Mouse (Mus musculus) intestine, postnatal 0 days (tissue): ENCODE measurements at regions not wholly inside any gene's neighbourhood (a gene's known extent, or its start where the extent isn't known, plus 50 kb on each side); places are given as distances from the start of the nearest gene placed in this dataset.

Experiments used
- ATAC-seq: fragments of 200-750 bp; cut with Nextera tagmentation; 2 replicates; pipeline ENCODE4 v1.8.0; 2017; ENCODE audit warnings: mild to moderate bottlenecking, moderate TSS enrichment, moderate library complexity
- H3K27ac ChIP-seq: fragments of 300-500 bp; sonication (generic); 2 replicates; pipeline ENCODE4 v1.5.1; 2014; ENCODE audit warnings: mild to moderate bottlenecking, low read depth, low read length, moderate library complexity
- H3K27me3 ChIP-seq: fragments of 300-500 bp; sonication (generic); replicated peaks from 2 replicates; pipeline ENCODE4 v1.6.1; 2014; ENCODE audit warnings: low read length, mixed read lengths; ENCODE audit not compliant: control insufficient read depth, insufficient read depth
- H3K36me3 ChIP-seq: fragments of 300-500 bp; sonication (generic); 2 replicates; pipeline ENCODE4 v1.6.1; 2014; ENCODE audit warnings: mild to moderate bottlenecking, moderate library complexity; ENCODE audit not compliant: control insufficient read depth, insufficient read depth
- H3K4me1 ChIP-seq: fragments of 300-500 bp; sonication (generic); replicated peaks from 2 replicates; pipeline ENCODE4 v1.6.1; 2014; ENCODE audit warnings: antibody characterized with exemption, low read length, mixed read lengths; ENCODE audit not compliant: control insufficient read depth, insufficient read depth
- H3K4me2 ChIP-seq: fragments of 300-500 bp; sonication (generic); replicated peaks from 2 replicates; pipeline ENCODE4 v1.6.1; 2014; ENCODE audit warnings: low read depth, mild to moderate bottlenecking, moderate library complexity
- H3K4me3 ChIP-seq: fragments of 300-500 bp; sonication (generic); 2 replicates; pipeline ENCODE4 v1.5.1; 2014; ENCODE audit warnings: low read depth, low read length
- H3K9ac ChIP-seq: fragments of 300-500 bp; sonication (generic); 2 replicates; pipeline ENCODE4 v1.6.1; 2014; ENCODE audit warnings: mild to moderate bottlenecking, low read depth, low read length
- H3K9me3 ChIP-seq: fragments of 300-500 bp; sonication (generic); 2 replicates; pipeline ENCODE4 v1.6.1; 2016; ENCODE audit warnings: mixed run types; ENCODE audit not compliant: control insufficient read depth
- CTCF ChIP-seq: sonication (generic); IDR thresholded peaks from 2 replicates; pipeline ENCODE4 v1.5.1; 2016; ENCODE audit warnings: low read depth, mild to moderate bottlenecking, control low read depth, antibody characterized with exemption, moderate library complexity
- WGBS: fragments of 180-500 bp; shearing (Covaris S2); extraction: QIAGEN DNeasy Blood & Tissue Kit; methylation state at CpG from one replicate; pipeline ENCODE4 v1.1.7; 2014; 5-methylcytosine and 5-hydroxymethylcytosine counted together

- Histone ChIP-seq H3K27ac (no peak overlapping the region), H3K27me3 (no peaks in the 10 kb centered on the region), H3K36me3 (no peaks in the 10 kb centered on the region), H3K4me2 (no peak overlapping the region), H3K4me1 (no peaks in the 10 kb centered on the region), H3K4me3 (no peak overlapping the region), H3K9ac (no peak overlapping the region), H3K9me3 (no peaks in the 10 kb centered on the region)
- TF ChIP-seq CTCF = no peak
- ATAC-seq = no peak
- WGBS = 62% methylated on average over 1 of the region's 1 CpGs
Observed at GRCm38 (mm10) chr10:112810181-112810580, 118.6 kb downstream of the Atxn7l3b start.

- peak; percentile 65 for TF ChIP-seq CTCF
- WGBS = 41% methylated on average over 6 of the region's 6 CpGs
- no peak for ATAC-seq
- no peaks in the 10 kb centered on the region for H3K36me3 ChIP-seq
- H3K9ac ChIP-seq = no peak overlapping the region
- no peak overlapping the region for H3K4me2 ChIP-seq
- H3K4me1 ChIP-seq = no peaks in the 10 kb centered on the region
- no peaks in the 10 kb centered on the region for H3K9me3 ChIP-seq
- no peak overlapping the region for H3K4me3 ChIP-seq
- H3K27ac ChIP-seq = no peak overlapping the region
- H3K27me3 ChIP-seq = no peaks in the 10 kb centered on the region
Observed at GRCm38 (mm10) chr10:112803557-112803956, 125.2 kb downstream of the Atxn7l3b start.

- no peak overlapping the region for H3K4me3 ChIP-seq
- H3K36me3 ChIP-seq = no peaks in the 10 kb centered on the region
- TF ChIP-seq CTCF = peak; percentile 84
- no peak overlapping the region for H3K27ac ChIP-seq
- ATAC-seq = no peak
- H3K9me3 ChIP-seq = no peaks in the 10 kb centered on the region
- no peak overlapping the region for H3K9ac ChIP-seq
- H3K4me2 ChIP-seq = no peak overlapping the region
- WGBS = 4% methylated on average over 5 of the region's 5 CpGs
- no peaks in the 10 kb centered on the region for H3K4me1 ChIP-seq
- H3K27me3 ChIP-seq = no peaks in the 10 kb centered on the region
Observed at GRCm38 (mm10) chr10:112801560-112801959, 127.2 kb downstream of the Atxn7l3b start.

GRCm38 (mm10) chr10:112798603-112799002, 130.2 kb downstream of the Atxn7l3b start:
- no peak overlapping the region for H3K27ac ChIP-seq
- no peaks in the 10 kb centered on the region for H3K9me3 ChIP-seq
- no peaks in the 10 kb centered on the region for H3K36me3 ChIP-seq
- H3K4me2 ChIP-seq = no peak overlapping the region
- no peak overlapping the region for H3K9ac ChIP-seq
- no peaks in the 10 kb centered on the region for H3K4me1 ChIP-seq
- H3K4me3 ChIP-seq = no peak overlapping the region
- no peak for ATAC-seq
- no peaks in the 10 kb centered on the region for H3K27me3 ChIP-seq
- whole genome bisulfite sequencing = 71% methylated on average over 7 of the region's 7 CpGs
- TF ChIP-seq CTCF = no peak

- no peak overlapping the region for H3K27ac ChIP-seq
- ATAC-seq = no peak
Observed at GRCm38 (mm10) chr10:112798090-112798489, 130.7 kb downstream of the Atxn7l3b start.

GRCm38 (mm10) chr10:112795938-112796337, 132.9 kb downstream of the Atxn7l3b start:
- Histone ChIP-seq H3K27ac (no peak overlapping the region), H3K4me1 (no peaks in the 10 kb centered on the region), H3K4me3 (no peak overlapping the region), H3K4me2 (no peak overlapping the region), H3K9me3 (no peaks in the 10 kb centered on the region), H3K27me3 (no peaks in the 10 kb centered on the region), H3K9ac (no peak overlapping the region), H3K36me3 (no peaks in the 10 kb centered on the region)
- WGBS = 4% methylated on average over 1 of the region's 1 CpGs
- no peak for TF ChIP-seq CTCF
- no peak for ATAC-seq

More at GRCm38 (mm10) chr10:112798090-112798489, 130.7 kb downstream of the Atxn7l3b start:
- no peaks in the 10 kb centered on the region for H3K9me3 ChIP-seq
- H3K9ac ChIP-seq = no peak overlapping the region
- no peaks in the 10 kb centered on the region for H3K36me3 ChIP-seq
- H3K4me1 ChIP-seq = no peaks in the 10 kb centered on the region
- no peak overlapping the region for H3K4me2 ChIP-seq
- no peak overlapping the region for H3K4me3 ChIP-seq
- TF ChIP-seq CTCF = no peak
- no peaks in the 10 kb centered on the region for H3K27me3 ChIP-seq
- 31% methylated on average over 4 of the region's 4 CpGs for WGBS

- Histone ChIP-seq H3K27me3 (no peaks in the 10 kb centered on the region), H3K36me3 (no peaks in the 10 kb centered on the region), H3K9ac (no peak overlapping the region), H3K9me3 (no peaks in the 10 kb centered on the region), H3K27ac (no peak overlapping the region), H3K4me3 (no peak overlapping the region), H3K4me2 (no peak overlapping the region), H3K4me1 (no peaks in the 10 kb centered on the region)
- no peak for ATAC-seq
- no peak for TF ChIP-seq CTCF
- WGBS = 83% methylated on average over 1 of the region's 1 CpGs
Observed at GRCm38 (mm10) chr10:112795473-112795872, 133.3 kb downstream of the Atxn7l3b start.
